Mouse (Mus musculus): ENCODE measurements around the gene Pcf11. TPM values are rescaled to one million over a fixed set of nuclear protein-coding genes. Genes with fewer than 3 reads are reported as not detected.

The Pcf11 gene
- polyA plus RNA-seq, 1 experiment from 2014 or later, result 13.2 TPM

DNA sequence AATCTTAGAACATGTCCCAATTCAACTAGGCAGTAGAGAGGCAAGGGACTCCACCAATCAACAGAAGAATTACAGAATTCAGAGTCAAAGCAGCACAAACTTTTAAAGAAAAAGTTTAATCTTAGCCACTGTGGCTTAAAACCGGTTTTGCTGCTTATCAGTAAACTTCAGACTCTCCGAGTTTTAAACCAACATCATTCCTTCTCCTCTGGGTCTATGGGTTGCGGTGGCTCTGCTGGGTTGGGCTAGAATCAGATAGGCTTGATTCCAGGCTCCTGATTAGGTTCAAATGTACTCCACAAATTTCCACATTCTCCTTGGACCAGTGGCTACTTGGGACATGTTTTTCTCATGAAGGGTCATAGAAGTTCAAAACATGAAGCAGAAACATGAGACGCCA is 7.6 kb upstream of the Pcf11 start:
- TF ChIP-seq EP300 (optimal IDR thresholded peaks at IDR 0.05) (no peak), CTCF (IDR thresholded peaks at IDR 0.05; ENCODE audit: low read depth) (no peak)
- Histone ChIP-seq H3K4me3 (ENCODE audit: low read depth, low read length) (no peak overlapping the region), H3K27me3 (ENCODE audit: control insufficient read depth, insufficient read depth, low read length) (no peaks in the 10 kb centered on the region), H3K4me1 (replicated peaks; ENCODE audit: control insufficient read depth, insufficient read depth) (no peaks in the 10 kb centered on the region), H3K27ac (replicated peaks) (no peak overlapping the region), H3K9ac (ENCODE audit: low read length) (no peak overlapping the region), H3K9me3 (ENCODE audit: control insufficient read depth, low read length) (no peaks in the 10 kb centered on the region), H3K4me2 (replicated peaks; ENCODE audit: low read depth) (no peak overlapping the region), H3K36me3 (ENCODE audit: control insufficient read depth, insufficient read depth, low read length) (no peaks in the 10 kb centered on the region)
- no peak for DNase-seq (ENCODE audit: low spot score)
- ATAC-seq (ENCODE audit: low FRiP score, low TSS enrichment), result no peak
- WGBS, result 48% methylated on average over 4 of the region's 4 CpGs

DNA sequence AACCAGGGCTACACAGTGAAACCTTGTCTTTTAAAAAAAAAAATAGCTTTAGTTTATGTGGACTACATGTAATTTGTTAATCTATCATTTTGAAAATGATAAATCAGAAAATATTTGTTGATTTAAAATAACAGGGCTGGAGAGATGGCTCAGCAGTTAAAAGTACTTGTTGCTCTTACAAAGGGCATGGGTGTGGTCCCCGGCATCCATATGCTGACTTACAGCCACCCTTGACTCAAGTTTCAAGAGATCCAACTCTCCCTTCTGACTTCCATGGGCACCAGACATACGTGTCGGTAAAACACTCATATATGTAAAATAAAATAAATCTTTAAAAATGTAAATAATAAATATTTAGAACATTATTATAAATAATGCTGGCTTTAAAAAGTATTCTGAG is 5.4 kb upstream of the Pcf11 start:
- H3K4me3 ChIP-seq (ENCODE audit: low read depth, low read length), result no peak overlapping the region
- DNase-seq (ENCODE audit: low spot score), result no peak
- H3K9ac ChIP-seq (ENCODE audit: low read length), result no peak overlapping the region
- TF ChIP-seq EP300 (optimal IDR thresholded peaks at IDR 0.05) (no peak), CTCF (IDR thresholded peaks at IDR 0.05; ENCODE audit: low read depth) (no peak)
- H3K9me3 ChIP-seq (ENCODE audit: control insufficient read depth, low read length), result no peaks in the 10 kb centered on the region
- no peaks in the 10 kb centered on the region for H3K4me1 ChIP-seq (replicated peaks; ENCODE audit: control insufficient read depth, insufficient read depth)
- 62% methylated on average over 3 of the region's 3 CpGs for WGBS
- ATAC-seq (ENCODE audit: low FRiP score, low TSS enrichment), result no peak
- no peak overlapping the region for H3K27ac ChIP-seq (replicated peaks)
- H3K4me2 ChIP-seq (replicated peaks; ENCODE audit: low read depth), result no peak overlapping the region
- no peaks in the 10 kb centered on the region for H3K36me3 ChIP-seq (ENCODE audit: control insufficient read depth, insufficient read depth, low read length)
- no peaks in the 10 kb centered on the region for H3K27me3 ChIP-seq (ENCODE audit: control insufficient read depth, insufficient read depth, low read length)

GRCm38 (mm10) chr7:92668791-92669506 is 785 bp downstream of the Pcf11 start:
- no peak for ATAC-seq (ENCODE audit: low FRiP score, low TSS enrichment)
- no peaks in the 10 kb centered on the region for H3K36me3 ChIP-seq (ENCODE audit: control insufficient read depth, insufficient read depth, low read length)

DNA sequence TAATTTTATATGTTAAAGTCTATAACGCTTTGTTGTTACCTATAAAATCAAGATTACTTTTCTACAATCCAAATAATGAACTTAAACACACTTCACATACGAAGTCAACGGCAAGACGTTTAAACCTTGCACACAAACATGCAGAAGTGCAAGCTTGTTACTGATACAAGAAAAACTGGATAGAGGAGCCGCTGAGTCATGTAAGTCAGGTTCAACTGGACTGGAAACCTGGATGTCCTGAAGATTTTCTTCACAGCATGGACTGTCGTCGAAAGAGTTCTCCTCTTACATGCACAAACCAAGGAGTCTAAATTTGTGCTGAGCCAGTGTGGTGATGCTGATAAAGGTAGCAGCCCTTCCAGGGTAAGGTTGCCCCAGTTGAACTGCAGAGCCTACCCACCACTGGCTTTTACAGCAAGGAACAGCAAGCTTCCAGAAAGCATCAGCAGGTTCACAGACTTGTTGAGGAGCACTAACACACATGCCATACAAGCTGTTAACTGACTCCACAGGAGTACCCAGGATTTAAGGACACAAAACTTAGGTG is 3.4 kb downstream of the Pcf11 start:
- 56% methylated on average over 7 of the region's 7 CpGs for WGBS
- peak overlapping the region; percentile 4; the same call in 1 of the 2 replicates for H3K9ac ChIP-seq (ENCODE audit: low read length)
- H3K4me3 ChIP-seq (ENCODE audit: low read depth, low read length), result peak overlapping the region; percentile 100; the same call in 1 of the 2 replicates
- 0 out of 2 replicates have a peak, but pooled peaks cover 3% of the 10 kb centered on the region for H3K4me1 ChIP-seq (replicated peaks; ENCODE audit: control insufficient read depth, insufficient read depth)
- peak; percentile 23 for DNase-seq (ENCODE audit: low spot score)
- H3K9me3 ChIP-seq (ENCODE audit: control insufficient read depth, low read length), result no peaks in the 10 kb centered on the region
- no peaks in the 10 kb centered on the region for H3K27me3 ChIP-seq (ENCODE audit: control insufficient read depth, insufficient read depth, low read length)
- H3K27ac ChIP-seq (replicated peaks), result peak overlapping the region; percentile 67
- no peak for ATAC-seq (ENCODE audit: low FRiP score, low TSS enrichment)
- peak overlapping the region; percentile 77 for H3K4me2 ChIP-seq (replicated peaks; ENCODE audit: low read depth)
- peaks cover 5% of the 10 kb centered on the region; the same call in 1 of the 2 replicates for H3K36me3 ChIP-seq (ENCODE audit: control insufficient read depth, insufficient read depth, low read length)
- peak; percentile 66 for TF ChIP-seq EP300 (optimal IDR thresholded peaks at IDR 0.05)
- TF ChIP-seq CTCF (IDR thresholded peaks at IDR 0.05; ENCODE audit: low read depth), result no peak

More at GRCm38 (mm10) chr7:92668791-92669506, 785 bp downstream of the Pcf11 start:
- Histone ChIP-seq H3K27me3 (ENCODE audit: control insufficient read depth, insufficient read depth, low read length) (no peaks in the 10 kb centered on the region), H3K4me2 (replicated peaks; ENCODE audit: low read depth) (peak overlapping the region; percentile 77), H3K27ac (replicated peaks) (peak overlapping the region; percentile 99), H3K9ac (ENCODE audit: low read length) (peak overlapping the region; percentile 99), H3K9me3 (ENCODE audit: control insufficient read depth, low read length) (no peaks in the 10 kb centered on the region), H3K4me3 (ENCODE audit: low read depth, low read length) (peak overlapping the region; percentile 100), H3K4me1 (replicated peaks; ENCODE audit: control insufficient read depth, insufficient read depth) (0 out of 2 replicates have a peak, but pooled peaks cover 3% of the 10 kb centered on the region)
- WGBS, result 0% methylated on average over 29 of the region's 29 CpGs
- DNase-seq (ENCODE audit: low spot score), result peak; percentile 66
- no peak for TF ChIP-seq CTCF (IDR thresholded peaks at IDR 0.05; ENCODE audit: low read depth)
- TF ChIP-seq EP300 (optimal IDR thresholded peaks at IDR 0.05), result no peak

- Histone ChIP-seq H3K4me1 (replicated peaks; ENCODE audit: control insufficient read depth, insufficient read depth) (no peaks in the 10 kb centered on the region), H3K36me3 (ENCODE audit: control insufficient read depth, insufficient read depth, low read length) (peaks cover 16% of the 10 kb centered on the region; the same call in 1 of the 2 replicates), H3K9ac (ENCODE audit: low read length) (no peak overlapping the region), H3K4me3 (ENCODE audit: low read depth, low read length) (no peak overlapping the region), H3K9me3 (ENCODE audit: control insufficient read depth, low read length) (no peaks in the 10 kb centered on the region), H3K27ac (replicated peaks) (no peak overlapping the region), H3K27me3 (ENCODE audit: control insufficient read depth, insufficient read depth, low read length) (no peaks in the 10 kb centered on the region), H3K4me2 (replicated peaks; ENCODE audit: low read depth) (no peak overlapping the region)
- 97% methylated on average over 5 of the region's 5 CpGs for WGBS
- TF ChIP-seq CTCF (IDR thresholded peaks at IDR 0.05; ENCODE audit: low read depth), result no peak
- ATAC-seq (ENCODE audit: low FRiP score, low TSS enrichment) (no peak), DNase-seq (ENCODE audit: low spot score) (no peak)
These were observed 11.7 kb downstream of the Pcf11 start for GRCm38 (mm10) chr7:92658050-92658449.

- no peak overlapping the region for H3K4me2 ChIP-seq (replicated peaks; ENCODE audit: low read depth)
- TF ChIP-seq CTCF (IDR thresholded peaks at IDR 0.05; ENCODE audit: low read depth), result no peak
- TF ChIP-seq EP300 (optimal IDR thresholded peaks at IDR 0.05), result no peak
- H3K9ac ChIP-seq (ENCODE audit: low read length), result no peak overlapping the region
- peaks cover 12% of the 10 kb centered on the region; the same call in 1 of the 2 replicates for H3K36me3 ChIP-seq (ENCODE audit: control insufficient read depth, insufficient read depth, low read length)
- H3K27me3 ChIP-seq (ENCODE audit: control insufficient read depth, insufficient read depth, low read length), result no peaks in the 10 kb centered on the region
- no peak overlapping the region for H3K27ac ChIP-seq (replicated peaks)
- no peak for DNase-seq (ENCODE audit: low spot score)
- H3K9me3 ChIP-seq (ENCODE audit: control insufficient read depth, low read length), result no peaks in the 10 kb centered on the region
- no peaks in the 10 kb centered on the region for H3K4me1 ChIP-seq (replicated peaks; ENCODE audit: control insufficient read depth, insufficient read depth)
- WGBS, result 75% methylated on average over 2 of the region's 2 CpGs
- no peak overlapping the region for H3K4me3 ChIP-seq (ENCODE audit: low read depth, low read length)
- no peak for ATAC-seq (ENCODE audit: low FRiP score, low TSS enrichment)
These were observed 13.3 kb downstream of the Pcf11 start for GRCm38 (mm10) chr7:92656386-92656785.
